Mouse (Mus musculus) spleen, adult 2 months (tissue): ENCODE results near the gene Ssx2ip. TPM values are rescaled to one million over a fixed set of nuclear protein-coding genes. Genes with fewer than 3 reads are reported as not detected.

Source experiments
- DNase-seq, 2 experiments: peaks; one replicate each; pipeline versions ENCODE4 v3.0.0 to v3.0.0-alpha.2; 2012 to 2021; ENCODE audit warnings: low spot score in 2 of 2, low read depth in 1 of 2
- H3K27ac ChIP-seq: fragments of 200-500 bp; 2 replicates; pipeline ENCODE4 v1.5.1; 2012; ENCODE audit warnings: low read length, inconsistent platforms; ENCODE audit not compliant: insufficient read depth
- H3K27me3 ChIP-seq: fragments of 200-500 bp; 2 replicates; pipeline ENCODE4 v1.6.1; 2012; ENCODE audit warnings: mild to moderate bottlenecking, moderate library complexity, low read length, inconsistent platforms; ENCODE audit not compliant: control insufficient read depth, insufficient read depth
- H3K36me3 ChIP-seq: fragments of 200-500 bp; 2 replicates; pipeline ENCODE4 v1.6.1; 2012; ENCODE audit warnings: mild to moderate bottlenecking, low read length, inconsistent platforms; ENCODE audit not compliant: control insufficient read depth, insufficient read depth
- H3K4me1 ChIP-seq: fragments of 200-500 bp; 2 replicates; pipeline ENCODE4 v1.6.1; 2011; ENCODE audit warnings: inconsistent platforms; ENCODE audit not compliant: control insufficient read depth, insufficient read depth, insufficient read length
- H3K4me3 ChIP-seq: fragments of 200-500 bp; 2 replicates; pipeline ENCODE4 v1.5.1; 2011; ENCODE audit warnings: mild to moderate bottlenecking, inconsistent platforms; ENCODE audit not compliant: insufficient read depth, insufficient read length; ENCODE audit errors: extremely low read depth
- CTCF ChIP-seq: fragments of 200-500 bp; IDR thresholded peaks from 2 replicates; pipeline ENCODE4 v1.5.1; 2011; ENCODE audit warnings: mild to moderate bottlenecking, inconsistent platforms; ENCODE audit not compliant: insufficient read depth, insufficient read length, insufficient replicate concordance; ENCODE audit errors: extremely low read depth
- POLR2A ChIP-seq: fragments of 200-500 bp; IDR thresholded peaks from 2 replicates; pipeline ENCODE4 v1.6.1; 2011; ENCODE audit warnings: low read depth, low read length, inconsistent platforms
- WGBS: fragments of 180-500 bp; shearing (Covaris S2); methylation state at CpG from one replicate; pipeline ENCODE4 v1.1.7; 2018; 5-methylcytosine and 5-hydroxymethylcytosine counted together
- polyA plus RNA-seq: library from polyadenylated mRNA; depleted of rRNA; stranded (reverse); fragments of >200 nt; gene quantifications from 2 replicates; pipeline ENCODE4 v1.2.3, GENCODE M21; 2012

The Ssx2ip gene
- polyA plus RNA-seq, 1 experiment: 1.6 TPM

GRCm38 (mm10) chr3:146413016-146413415 is 8.6 kb downstream of the Ssx2ip start:
- TF ChIP-seq CTCF: no peak
- TF ChIP-seq POLR2A: no peak
- Histone ChIP-seq H3K27me3 (no peaks in the 10 kb centered on the region), H3K4me3 (no peak overlapping the region), H3K4me1 (no peaks in the 10 kb centered on the region), H3K36me3 (no peaks in the 10 kb centered on the region), H3K27ac (no peak overlapping the region)
- 94% methylated on average over 13 of the region's 13 CpGs for WGBS
- DNase-seq: no peak

- TF ChIP-seq CTCF (no peak), POLR2A (no peak)
- no peak overlapping the region for H3K4me3 ChIP-seq
- 79% methylated on average over 4 of the region's 4 CpGs for WGBS
- DNase-seq: no peak
- no peak overlapping the region for H3K27ac ChIP-seq
- H3K27me3 ChIP-seq: no peaks in the 10 kb centered on the region
- H3K4me1 ChIP-seq: no peaks in the 10 kb centered on the region
- no peaks in the 10 kb centered on the region for H3K36me3 ChIP-seq
These were observed 9.6 kb downstream of the Ssx2ip start for GRCm38 (mm10) chr3:146413992-146414391.

DNA sequence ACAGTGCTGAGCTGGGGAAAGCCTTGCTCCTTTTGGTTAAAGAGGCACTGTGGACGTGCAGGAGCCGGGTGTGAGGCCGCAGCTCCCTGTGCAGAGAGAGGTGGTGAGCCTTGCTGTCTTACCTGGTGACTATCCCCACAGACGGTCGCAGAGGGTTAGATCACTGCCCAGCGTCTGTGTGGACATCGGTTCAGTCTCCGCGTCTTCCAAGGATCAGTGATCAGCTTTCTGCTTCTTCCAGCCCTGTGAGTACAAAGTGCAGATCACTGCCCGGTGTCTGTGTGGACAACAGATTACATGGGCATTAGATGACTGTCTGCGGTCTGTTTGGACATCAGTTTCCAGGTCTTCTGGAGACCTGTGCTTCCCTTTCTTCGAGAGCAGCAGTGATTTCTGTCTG is 10.1 kb downstream of the Ssx2ip start:
- Histone ChIP-seq H3K4me1 (no peaks in the 10 kb centered on the region), H3K27me3 (no peaks in the 10 kb centered on the region), H3K36me3 (no peaks in the 10 kb centered on the region), H3K4me3 (no peak overlapping the region), H3K27ac (no peak overlapping the region)
- DNase-seq: no peak
- WGBS: 96% methylated on average over 12 of the region's 12 CpGs
- TF ChIP-seq POLR2A: no peak
- TF ChIP-seq CTCF: no peak

DNA sequence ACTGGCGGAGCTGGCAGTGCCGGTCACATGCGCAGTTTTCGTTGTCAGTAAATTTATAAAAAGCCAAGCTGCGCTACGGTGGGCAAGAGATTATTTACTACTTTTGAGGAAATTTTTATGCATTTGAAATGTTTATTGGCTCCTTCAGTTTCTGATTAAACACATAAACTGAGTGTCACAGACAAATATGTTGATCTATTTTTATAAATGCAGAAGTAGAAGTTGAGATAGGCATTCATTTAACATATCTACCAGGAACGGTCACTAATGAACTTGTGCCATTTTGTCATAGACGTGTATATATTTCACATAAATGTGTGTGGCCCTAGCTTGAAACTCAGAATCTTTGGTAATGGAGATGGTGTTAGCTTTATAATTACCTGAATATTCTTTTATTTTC is 13.4 kb downstream of the Ssx2ip start:
- no peak overlapping the region for H3K4me3 ChIP-seq
- no peak overlapping the region for H3K27ac ChIP-seq
- DNase-seq: no peak
- TF ChIP-seq CTCF (no peak), POLR2A (no peak)
- 91% methylated on average over 8 of the region's 8 CpGs for WGBS
- H3K4me1 ChIP-seq: no peaks in the 10 kb centered on the region
- H3K36me3 ChIP-seq: no peaks in the 10 kb centered on the region
- no peaks in the 10 kb centered on the region for H3K27me3 ChIP-seq

- Histone ChIP-seq H3K4me3 (no peak overlapping the region), H3K36me3 (no peaks in the 10 kb centered on the region), H3K4me1 (no peaks in the 10 kb centered on the region), H3K27ac (no peak overlapping the region), H3K27me3 (no peaks in the 10 kb centered on the region)
- DNase-seq: no peak
- TF ChIP-seq CTCF: no peak
- no peak for TF ChIP-seq POLR2A
- WGBS: 63% methylated on average over 7 of the region's 7 CpGs
These were observed 14.5 kb downstream of the Ssx2ip start for GRCm38 (mm10) chr3:146418901-146419300.

GRCm38 (mm10) chr3:146419534-146419933 is 15.1 kb downstream of the Ssx2ip start:
- Histone ChIP-seq H3K27ac (no peak overlapping the region), H3K27me3 (no peaks in the 10 kb centered on the region), H3K4me1 (no peaks in the 10 kb centered on the region), H3K4me3 (no peak overlapping the region), H3K36me3 (no peaks in the 10 kb centered on the region)
- WGBS: 96% methylated on average over 9 of the region's 9 CpGs
- TF ChIP-seq POLR2A (no peak), CTCF (no peak)
- DNase-seq: no peak

GRCm38 (mm10) chr3:146419992-146420537 is 15.6 kb downstream of the Ssx2ip start:
- Histone ChIP-seq H3K36me3 (no peaks in the 10 kb centered on the region), H3K27me3 (no peaks in the 10 kb centered on the region), H3K4me1 (no peaks in the 10 kb centered on the region), H3K4me3 (no peak overlapping the region), H3K27ac (no peak overlapping the region)
- DNase-seq: no peak
- TF ChIP-seq POLR2A (no peak), CTCF (no peak)
- WGBS: 91% methylated on average over 15 of the region's 15 CpGs

- no peak for DNase-seq
These were observed 17.3 kb downstream of the Ssx2ip start for GRCm38 (mm10) chr3:146421787-146422186.

More at GRCm38 (mm10) chr3:146421787-146422186, 17.3 kb downstream of the Ssx2ip start:
- H3K27ac ChIP-seq: no peak overlapping the region
- no peak for TF ChIP-seq POLR2A
- TF ChIP-seq CTCF: no peak
- no peaks in the 10 kb centered on the region for H3K36me3 ChIP-seq
- WGBS: 21% methylated on average over 8 of the region's 8 CpGs
- H3K27me3 ChIP-seq: no peaks in the 10 kb centered on the region
- no peak overlapping the region for H3K4me3 ChIP-seq
- H3K4me1 ChIP-seq: no peaks in the 10 kb centered on the region
